Mouse (Mus musculus) stomach, embryonic 14.5 days (tissue): ENCODE measurements around the gene Mrps18a. TPM values are rescaled to one million over a fixed set of nuclear protein-coding genes. Genes with fewer than 3 reads are reported as not detected.

Experiments
- ATAC-seq: fragments of 200-750 bp; cut with Nextera tagmentation; 2 replicates; pipeline ENCODE4 v1.8.0; 2017; ENCODE audit warnings: low read depth, moderate TSS enrichment; ENCODE audit not compliant: insufficient number of reproducible peaks, insufficient read depth, low FRiP score
- H3K27ac ChIP-seq: fragments of 300-500 bp; sonication (generic); 2 replicates; pipeline ENCODE4 v1.5.1; 2014; ENCODE audit warnings: mild to moderate bottlenecking, low read length, moderate library complexity, mixed read lengths
- H3K27me3 ChIP-seq: fragments of 300-500 bp; sonication (generic); 2 replicates; pipeline ENCODE4 v1.6.1; 2014; ENCODE audit warnings: low read length, control low read depth, mixed read lengths; ENCODE audit not compliant: control insufficient read depth, insufficient read depth
- H3K36me3 ChIP-seq: fragments of 300-500 bp; sonication (generic); 2 replicates; pipeline ENCODE4 v1.6.1; 2014; ENCODE audit warnings: mild to moderate bottlenecking, control low read depth, low read length, moderate library complexity, mixed read lengths; ENCODE audit not compliant: control insufficient read depth, insufficient read depth
- H3K4me1 ChIP-seq: fragments of 300-500 bp; sonication (generic); 2 replicates; pipeline ENCODE4 v1.6.1; 2014; ENCODE audit warnings: low read length, control low read depth, mixed read lengths; ENCODE audit not compliant: control insufficient read depth, insufficient read depth
- H3K4me2 ChIP-seq: fragments of 300-500 bp; sonication (generic); replicated peaks from 2 replicates; pipeline ENCODE4 v1.6.1; 2014; ENCODE audit warnings: low read depth, low read length, control low read depth
- H3K4me3 ChIP-seq: fragments of 300-500 bp; sonication (generic); 2 replicates; pipeline ENCODE4 v1.5.1; 2014; ENCODE audit warnings: low read depth, low read length, control low read depth
- H3K9ac ChIP-seq: fragments of 300-500 bp; sonication (generic); replicated peaks from 2 replicates; pipeline ENCODE4 v1.6.1; 2014; ENCODE audit warnings: low read depth, mild to moderate bottlenecking, control low read depth, low read length, moderate library complexity, mixed read lengths
- H3K9me3 ChIP-seq: fragments of 300-500 bp; sonication (generic); 2 replicates; pipeline ENCODE4 v1.6.1; 2016; ENCODE audit warnings: low read depth, low read length, control low read depth; ENCODE audit not compliant: control insufficient read depth
- WGBS: fragments of 180-500 bp; shearing (Covaris S2); extraction: QIAGEN DNeasy Blood & Tissue Kit; methylation state at CpG from one replicate; pipeline ENCODE4 v1.1.7; 2014; 5-methylcytosine and 5-hydroxymethylcytosine counted together
- polyA plus RNA-seq: library from polyadenylated mRNA; unstranded; fragments of >200 nt; fragmentation: Nextera tagmentation; extraction: Ambion mirVana; gene quantifications from 2 replicates; pipeline ENCODE4 v1.2.1, GENCODE M21; 2014

Gene Mrps18a
- polyA plus RNA-seq, 1 experiment from 2014 or later, result 141 TPM

DNA sequence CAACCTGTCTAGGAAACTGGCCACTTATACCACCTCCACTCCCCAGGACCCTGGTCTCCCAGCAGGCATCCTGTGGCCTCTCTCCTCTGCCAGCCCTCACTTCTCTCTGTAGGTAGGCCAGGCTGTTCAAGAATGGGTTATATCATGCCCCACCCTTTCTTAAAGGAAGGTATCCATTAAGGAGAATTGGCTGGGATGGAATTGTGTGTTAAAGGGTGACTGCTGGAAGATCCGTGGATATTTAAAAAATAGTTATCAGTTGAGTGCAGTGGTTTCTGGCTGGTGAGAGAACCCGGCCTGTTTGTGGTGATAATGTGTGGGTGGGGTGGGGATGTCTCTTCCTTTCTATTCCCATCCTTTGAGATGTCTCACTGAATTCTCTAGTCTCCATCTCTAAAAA, 48.5 kb downstream of the Mrps18a start:
- Histone ChIP-seq H3K4me3 (0 out of 2 replicates have a peak overlapping the region, but pooled peaks have one; percentile 64), H3K9ac (no peak overlapping the region)
- WGBS, result 68% methylated on average over 2 of the region's 2 CpGs

DNA sequence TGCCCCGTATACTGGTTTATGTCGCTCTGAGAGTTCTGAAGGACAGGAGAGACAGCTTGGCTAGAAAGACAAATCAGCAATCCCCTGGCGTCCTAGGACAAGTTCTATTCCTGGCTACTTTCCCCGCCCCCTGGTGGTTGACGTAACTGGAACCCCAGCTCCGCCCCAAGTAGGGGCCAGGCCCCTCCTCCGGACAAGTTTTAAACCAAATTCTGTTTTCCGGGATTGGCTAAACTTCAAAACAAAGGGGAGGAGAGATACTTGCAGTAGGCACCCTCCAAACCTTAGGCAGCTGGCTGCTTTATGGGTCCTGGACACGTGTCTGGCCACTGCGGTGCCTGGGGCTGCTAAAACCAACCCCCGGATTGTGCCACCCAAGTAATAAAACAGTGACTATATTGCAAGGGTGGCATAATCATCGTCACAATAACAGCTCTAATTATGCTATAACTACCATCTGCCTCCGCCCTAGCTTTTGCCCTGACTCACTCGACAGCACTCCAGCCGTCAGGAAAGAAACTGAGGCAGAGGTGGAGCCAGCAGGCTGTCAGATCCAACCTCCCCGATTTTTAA, 49.4 kb downstream of the Mrps18a start:
- Histone ChIP-seq H3K9me3 (no peaks in the 10 kb centered on the region), H3K36me3 (peaks cover 13% of the 10 kb centered on the region), H3K4me2 (peak overlapping the region; percentile 54), H3K27me3 (no peaks in the 10 kb centered on the region), H3K4me3 (peak overlapping the region; percentile 64), H3K9ac (peak overlapping the region; percentile 71; the same call in 1 of the 2 replicates), H3K27ac (peak overlapping the region; percentile 73), H3K4me1 (peaks cover 21% of the 10 kb centered on the region)
- under 1% methylated on average over 16 of the region's 16 CpGs for WGBS
- ATAC-seq, result peak; percentile 73

More for the DNA sequence above, 48.5 kb downstream of the Mrps18a start:
- Histone ChIP-seq H3K27ac (peak overlapping the region; percentile 73; the same call in 1 of the 2 replicates), H3K4me2 (peak overlapping the region; percentile 54; the same call in 1 of the 2 replicates), H3K27me3 (no peaks in the 10 kb centered on the region), H3K36me3 (peaks cover 5% of the 10 kb centered on the region), H3K9me3 (no peaks in the 10 kb centered on the region), H3K4me1 (peaks cover 21% of the 10 kb centered on the region)
- ATAC-seq, result no peak

DNA sequence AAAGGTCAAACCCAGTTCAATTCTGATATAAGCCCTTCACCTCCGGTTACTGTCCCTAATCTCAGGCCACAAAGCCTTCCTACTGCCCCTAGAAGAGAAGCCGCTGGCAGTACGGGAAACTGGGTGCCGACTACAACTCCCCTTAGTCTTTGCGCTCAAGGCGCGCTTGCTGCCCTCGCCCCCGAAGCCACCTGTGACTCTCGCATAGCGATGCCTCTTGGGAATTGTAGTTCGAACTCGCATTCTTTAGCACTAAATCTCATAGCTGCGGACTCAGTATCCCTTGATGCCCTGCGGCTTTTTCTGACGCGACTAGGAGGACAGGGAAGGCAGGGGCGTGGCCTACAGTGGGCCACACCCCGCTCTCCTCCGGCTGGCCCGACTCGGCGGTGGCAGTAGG, 49.9 kb downstream of the Mrps18a start, which contains the start of gene Gtpbp2:
Gtpbp2 (plus strand) TSS at position 347 of the 400 bp plus-strand sequence.
- Histone ChIP-seq H3K4me2 (peak within 1 kb of the TSS; percentile 54), H3K27me3 (no peaks in the 10 kb centered on the region), H3K27ac (peak within 1 kb of the TSS; percentile 80), H3K9me3 (no peaks in the 10 kb centered on the region), H3K4me1 (peaks cover 21% of the 10 kb centered on the region), H3K36me3 (peaks cover 18% of the 10 kb centered on the region), H3K9ac (peak within 1 kb of the TSS; percentile 71), H3K4me3 (peak within 1 kb of the TSS; percentile 64)
- peak; percentile 93 for ATAC-seq
- WGBS, result under 1% methylated on average over 23 of the region's 23 CpGs

DNA sequence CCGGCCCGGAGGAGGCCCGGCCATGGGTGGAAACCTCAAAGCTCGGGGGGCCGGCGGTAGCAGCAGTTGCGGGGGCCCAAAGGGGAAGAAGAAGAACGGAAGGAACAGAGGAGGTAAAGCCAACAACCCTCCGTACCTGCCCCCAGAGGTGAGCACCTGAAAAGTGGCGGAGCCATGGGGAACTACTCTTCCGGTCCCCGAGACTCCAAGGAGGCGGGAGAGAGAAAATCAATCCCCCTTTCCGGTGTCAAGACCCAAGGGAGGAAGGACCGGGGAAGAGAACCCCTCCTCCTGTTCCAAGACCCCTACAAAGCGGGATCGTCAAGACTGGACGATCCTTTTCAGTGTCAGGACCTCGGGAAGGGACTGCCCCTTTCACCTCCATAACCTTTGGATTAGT, 50.4 kb downstream of the Mrps18a start:
- peaks cover 23% of the 10 kb centered on the region for H3K36me3 ChIP-seq
- peaks cover 21% of the 10 kb centered on the region for H3K4me1 ChIP-seq
- H3K9ac ChIP-seq, result peak overlapping the region; percentile 71
- peak overlapping the region; percentile 51 for H3K4me2 ChIP-seq
- peak overlapping the region; percentile 64 for H3K4me3 ChIP-seq
- no peaks in the 10 kb centered on the region for H3K9me3 ChIP-seq
- ATAC-seq, result 0 out of 2 replicates have a peak, but pooled peaks have one; percentile 3
- 1% methylated on average over 19 of the region's 19 CpGs for WGBS
- H3K27ac ChIP-seq, result peak overlapping the region; percentile 80
- no peaks in the 10 kb centered on the region for H3K27me3 ChIP-seq

DNA sequence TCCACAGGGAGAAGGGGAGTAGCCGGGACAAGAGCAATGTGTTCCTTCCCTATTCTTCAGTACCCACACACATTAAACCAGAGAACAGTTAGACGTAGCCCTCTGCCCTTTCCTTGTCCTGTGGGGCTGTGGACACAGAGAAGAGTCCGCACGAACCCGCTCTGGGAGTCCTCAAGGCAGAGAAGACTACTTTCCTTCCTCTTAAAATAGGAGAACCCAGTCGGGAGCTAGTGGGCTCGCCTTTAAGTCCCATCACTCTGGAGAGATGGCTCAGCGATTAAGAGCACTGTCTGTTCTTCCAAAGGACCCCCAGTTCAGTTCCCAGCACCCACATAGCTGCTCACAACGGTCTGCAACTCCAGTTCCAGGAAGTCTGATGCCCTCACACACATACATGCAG, 50.9 kb downstream of the Mrps18a start:
- Histone ChIP-seq H3K9ac (peak overlapping the region; percentile 71), H3K9me3 (no peaks in the 10 kb centered on the region), H3K4me1 (peaks cover 21% of the 10 kb centered on the region), H3K27ac (peak overlapping the region; percentile 80; the same call in 1 of the 2 replicates), H3K27me3 (no peaks in the 10 kb centered on the region), H3K36me3 (peaks cover 28% of the 10 kb centered on the region), H3K4me2 (peak overlapping the region; percentile 51), H3K4me3 (peak overlapping the region; percentile 64)
- 36% methylated on average over 9 of the region's 9 CpGs for WGBS
- ATAC-seq, result no peak

DNA sequence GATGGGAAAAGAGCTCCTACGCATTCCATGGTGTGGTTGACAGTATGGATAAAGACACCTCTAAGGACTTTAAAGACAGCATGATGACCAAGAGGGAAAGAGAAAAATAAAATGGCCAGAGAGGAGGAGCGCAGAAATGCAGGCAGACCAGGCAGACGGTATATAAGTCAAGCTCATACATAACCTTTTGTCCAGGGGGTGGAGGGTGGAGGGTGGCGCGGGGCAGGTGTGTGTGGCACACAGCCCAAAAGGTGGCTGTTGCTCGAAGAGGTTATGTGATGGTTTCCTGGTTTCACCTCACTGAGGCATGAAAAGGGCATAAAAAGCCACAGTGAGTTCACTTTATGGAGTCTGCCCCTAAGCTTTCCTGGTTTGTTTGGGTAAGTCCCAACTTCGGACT, 51.8 kb downstream of the Mrps18a start:
- Histone ChIP-seq H3K4me3 (no peak overlapping the region), H3K36me3 (peaks cover 37% of the 10 kb centered on the region), H3K27ac (no peak overlapping the region), H3K27me3 (no peaks in the 10 kb centered on the region), H3K9ac (no peak overlapping the region), H3K9me3 (no peaks in the 10 kb centered on the region), H3K4me2 (peak overlapping the region; percentile 51; the same call in 1 of the 2 replicates), H3K4me1 (peaks cover 21% of the 10 kb centered on the region)
- whole genome bisulfite sequencing, result 85% methylated on average over 7 of the region's 7 CpGs
- no peak for ATAC-seq

DNA sequence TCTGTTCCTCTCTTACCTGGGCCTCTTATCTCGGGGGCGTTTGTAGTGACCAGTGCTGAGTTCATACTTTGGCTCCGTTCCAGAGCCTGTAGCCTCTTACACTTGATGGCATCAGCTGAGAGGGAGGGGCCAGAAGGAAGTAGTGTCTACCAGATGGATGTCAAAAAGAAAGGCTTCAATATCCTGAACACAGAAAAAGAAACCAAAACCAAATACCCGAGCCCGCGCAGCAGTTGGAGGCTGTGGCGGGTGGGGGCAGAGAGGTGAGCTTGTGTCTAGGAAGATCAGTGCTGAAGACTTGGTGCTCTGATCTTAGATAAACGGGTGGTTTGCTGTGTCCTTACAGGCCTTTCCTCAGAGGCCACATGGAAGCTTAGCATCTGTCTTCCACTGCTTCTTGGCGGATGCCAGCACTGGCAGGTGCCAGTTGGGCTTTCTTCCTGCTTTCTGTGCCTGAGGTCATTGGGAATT, 52.2 kb downstream of the Mrps18a start:
- Histone ChIP-seq H3K4me1 (peaks cover 21% of the 10 kb centered on the region), H3K27ac (no peak overlapping the region), H3K9me3 (no peaks in the 10 kb centered on the region), H3K4me3 (no peak overlapping the region), H3K36me3 (peaks cover 41% of the 10 kb centered on the region), H3K27me3 (no peaks in the 10 kb centered on the region), H3K4me2 (peak overlapping the region; percentile 18; the same call in 1 of the 2 replicates), H3K9ac (no peak overlapping the region)
- ATAC-seq, result no peak
- WGBS, result 67% methylated on average over 9 of the region's 9 CpGs

DNA sequence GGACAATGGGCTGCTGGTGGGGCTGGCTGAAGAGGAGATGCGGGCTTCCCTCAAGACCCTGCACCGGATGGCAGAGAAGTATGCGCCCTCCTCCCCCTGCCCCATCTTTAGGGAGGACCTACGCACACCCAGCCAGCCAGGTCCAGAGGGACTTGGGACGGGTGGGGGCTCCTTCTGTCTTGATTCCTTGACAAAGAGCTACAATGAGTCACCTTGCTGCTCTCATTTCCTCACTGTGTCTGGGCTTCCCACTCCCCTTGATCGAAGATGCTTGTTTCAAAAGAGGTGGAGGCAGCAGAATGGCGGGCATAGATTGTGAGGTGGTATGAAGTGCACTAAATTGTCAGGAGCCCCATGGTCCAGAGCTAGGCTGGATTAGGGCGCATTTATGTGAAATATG, 53.5 kb downstream of the Mrps18a start:
- Histone ChIP-seq H3K4me1 (peaks cover 21% of the 10 kb centered on the region), H3K36me3 (peaks cover 53% of the 10 kb centered on the region), H3K9me3 (no peaks in the 10 kb centered on the region), H3K27me3 (no peaks in the 10 kb centered on the region), H3K9ac (no peak overlapping the region), H3K4me2 (no peak overlapping the region), H3K4me3 (no peak overlapping the region), H3K27ac (no peak overlapping the region)
- 96% methylated on average over 8 of the region's 8 CpGs for WGBS
- no peak for ATAC-seq
